Mouse (Mus musculus): Measurements from ENCODE around the gene Ric3.

DNA sequence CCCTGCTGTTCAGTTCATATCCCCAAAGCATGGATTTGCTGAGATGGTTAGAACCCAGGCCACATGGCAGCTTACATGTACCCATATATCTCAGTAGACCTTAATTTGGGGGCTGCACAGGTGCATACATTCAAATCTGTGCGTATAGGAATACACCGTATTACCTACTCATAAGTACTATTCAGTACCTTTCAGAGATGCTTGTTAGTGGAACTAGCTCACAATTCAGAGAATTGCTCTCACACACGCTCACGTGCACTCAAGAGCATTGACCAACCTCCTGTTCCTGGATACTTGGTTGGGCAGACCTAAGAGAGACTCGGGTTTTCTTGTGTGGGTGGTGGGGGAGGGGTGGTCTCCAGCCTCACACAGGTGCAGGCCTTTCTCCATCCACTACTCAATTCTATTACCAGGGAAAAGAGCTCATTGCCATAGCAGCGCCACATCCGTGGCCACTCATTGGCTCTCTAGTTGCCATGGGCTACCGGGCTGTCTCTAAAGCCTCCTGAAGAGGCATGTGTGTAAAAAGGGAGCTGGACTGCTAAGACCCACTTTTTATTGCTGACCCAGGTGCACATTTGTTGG, 71.4 kb downstream of the Ric3 start:
- TF ChIP-seq CTCF (IDR thresholded peaks at IDR 0.05; ENCODE audit: low read depth) (no peak), EP300 (optimal IDR thresholded peaks at IDR 0.05) (no peak)
